Mouse (Mus musculus): ENCODE measurements around the gene 2210418O10Rik. TPM values are rescaled to one million over a fixed set of nuclear protein-coding genes. Genes with fewer than 3 reads are reported as not detected.

The 2210418O10Rik gene
- polyA plus RNA-seq (2015; fragmentation: Nextera tagmentation; extraction: Ambion mirVana): 12.6 and 33.2 TPM in 2 replicates

GRCm38 (mm10) chr2:176226269-176226668 lies at the start of gene 2210418O10Rik:
2210418O10Rik (plus strand) TSS chr2:176226569.

Other genes with a start within 250 kb of the 2210418O10Rik start
- 1.1 TPM in 2 replicates for gene Gm2004, start 76.7 kb upstream of the 2210418O10Rik start, polyA plus RNA-seq (2015; fragmentation: Nextera tagmentation; extraction: Ambion mirVana)
- not detected in 2 replicates for gene Gm11009, start 92.9 kb downstream of the 2210418O10Rik start, polyA plus RNA-seq (2015; fragmentation: Nextera tagmentation; extraction: Ambion mirVana)
- 27.0 and 53.8 TPM in 2 replicates for gene Gm14435, start 197.0 kb downstream of the 2210418O10Rik start, polyA plus RNA-seq (2015; fragmentation: Nextera tagmentation; extraction: Ambion mirVana)